Mouse (Mus musculus) heart, embryonic 10.5 days (tissue): Measurements from ENCODE around the gene Nrip1. TPM values are rescaled to one million over a fixed set of nuclear protein-coding genes. Genes with fewer than 3 reads are reported as not detected.

ENCODE experiments used
- DNase-seq: peaks from one replicate; pipeline ENCODE4 v3.0.0-alpha.2; 2017; ENCODE audit warnings: low spot score
- H3K27ac ChIP-seq: fragments of 300-500 bp; sonication (generic); 2 replicates; pipeline ENCODE4 v1.5.1; 2016; ENCODE audit warnings: mild to moderate bottlenecking
- H3K27me3 ChIP-seq: fragments of 300-500 bp; sonication (generic); 2 replicates; pipeline ENCODE4 v1.6.1; 2016; ENCODE audit warnings: mild to moderate bottlenecking; ENCODE audit not compliant: poor library complexity, insufficient read depth, severe bottlenecking
- H3K36me3 ChIP-seq: fragments of 300-500 bp; sonication (generic); 2 replicates; pipeline ENCODE4 v1.6.1; 2016; ENCODE audit warnings: mild to moderate bottlenecking, moderate library complexity
- H3K4me1 ChIP-seq: fragments of 300-500 bp; sonication (generic); 2 replicates; pipeline ENCODE4 v1.6.1; 2016; ENCODE audit warnings: mild to moderate bottlenecking
- H3K4me3 ChIP-seq: fragments of 300-500 bp; sonication (generic); 2 replicates; pipeline ENCODE4 v1.5.1; 2016; ENCODE audit warnings: mild to moderate bottlenecking, moderate library complexity
- H3K9me3 ChIP-seq: fragments of 300-500 bp; sonication (generic); 2 replicates; pipeline ENCODE4 v1.6.1; 2016; ENCODE audit warnings: mild to moderate bottlenecking, moderate library complexity
- WGBS: fragments of 180-500 bp; shearing (Covaris S2); methylation state at CpG from one replicate; pipeline ENCODE4 v1.1.7; 2016; 5-methylcytosine and 5-hydroxymethylcytosine counted together
- polyA plus RNA-seq: library from polyadenylated mRNA; unstranded; fragments of >200 nt; fragmentation: Nextera tagmentation; extraction: Ambion mirVana; gene quantifications from 2 replicates; pipeline ENCODE4 v1.2.1, GENCODE M21; 2016

Gene Nrip1
- polyA plus RNA-seq, 1 experiment from 2014 or later: 31.2 TPM

DNA sequence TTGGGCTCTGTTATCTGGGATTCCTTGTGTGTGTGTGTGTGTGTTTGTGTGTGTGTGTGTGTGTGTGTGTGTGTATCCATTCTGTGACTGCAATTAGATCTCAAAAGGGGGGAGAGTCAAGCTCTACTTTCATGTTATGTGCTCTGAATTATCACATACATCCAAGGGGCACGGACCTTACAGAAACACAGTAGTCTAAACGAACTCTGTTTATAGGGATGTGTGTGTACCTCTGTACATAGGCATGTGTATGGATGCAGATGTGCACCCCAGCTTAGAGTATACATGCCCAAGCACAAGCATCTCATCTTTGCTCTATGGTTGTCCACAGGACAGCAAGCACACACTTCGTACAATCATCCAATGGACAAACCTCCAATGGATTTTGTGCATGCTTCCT, 98.0 kb downstream of the Nrip1 start:
- H3K9me3 ChIP-seq: no peaks in the 10 kb centered on the region
- no peak overlapping the region for H3K27ac ChIP-seq
- no peaks in the 10 kb centered on the region for H3K27me3 ChIP-seq
- H3K36me3 ChIP-seq: no peaks in the 10 kb centered on the region
- H3K4me1 ChIP-seq: no peaks in the 10 kb centered on the region
- DNase-seq: no peak
- WGBS: 90% methylated on average over 3 of the region's 3 CpGs
- no peak overlapping the region for H3K4me3 ChIP-seq

- H3K4me1 ChIP-seq: no peaks in the 10 kb centered on the region
- no peaks in the 10 kb centered on the region for H3K27me3 ChIP-seq
- no peaks in the 10 kb centered on the region for H3K36me3 ChIP-seq
- H3K4me3 ChIP-seq: no peak overlapping the region
- no peak overlapping the region for H3K27ac ChIP-seq
- H3K9me3 ChIP-seq: no peaks in the 10 kb centered on the region
- DNase-seq: no peak
- WGBS: 81% methylated on average over 7 of the region's 7 CpGs
These were observed 98.5 kb downstream of the Nrip1 start for GRCm38 (mm10) chr16:76275166-76275565.

GRCm38 (mm10) chr16:76266635-76267268, 106.9 kb downstream of the Nrip1 start:
- H3K27ac ChIP-seq: no peak overlapping the region
- H3K27me3 ChIP-seq: no peaks in the 10 kb centered on the region
- H3K36me3 ChIP-seq: no peaks in the 10 kb centered on the region
- H3K4me1 ChIP-seq: no peaks in the 10 kb centered on the region
- WGBS: 81% methylated on average over 9 of the region's 9 CpGs
- DNase-seq: no peak
- H3K9me3 ChIP-seq: no peaks in the 10 kb centered on the region
- no peak overlapping the region for H3K4me3 ChIP-seq

- 63% methylated on average over 2 of the region's 2 CpGs for WGBS
- H3K27ac ChIP-seq: no peak overlapping the region
These were observed 107.8 kb downstream of the Nrip1 start for GRCm38 (mm10) chr16:76265874-76266273.

DNA sequence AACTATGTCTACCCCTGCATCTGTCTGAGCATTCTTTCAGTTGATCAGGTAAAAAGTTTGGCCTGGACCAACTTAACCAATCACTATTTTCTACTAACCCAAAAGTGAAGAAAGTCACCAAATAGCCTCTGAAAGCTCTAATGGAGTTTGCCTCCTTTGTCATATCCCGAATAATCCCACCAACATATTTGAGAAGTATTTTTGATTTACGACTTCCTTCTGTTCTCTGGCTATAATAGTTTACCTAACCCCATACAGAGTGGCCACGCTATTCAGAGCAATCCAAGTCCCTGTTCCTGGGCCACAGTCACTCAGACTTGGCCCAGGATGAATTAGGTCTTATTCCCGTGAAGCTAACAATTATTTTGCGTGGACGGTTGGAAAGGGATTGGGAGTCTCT, 108.3 kb downstream of the Nrip1 start:
- no peaks in the 10 kb centered on the region for H3K4me1 ChIP-seq
- H3K4me3 ChIP-seq: no peak overlapping the region
- no peak for DNase-seq
- no peaks in the 10 kb centered on the region for H3K9me3 ChIP-seq
- H3K36me3 ChIP-seq: no peaks in the 10 kb centered on the region
- H3K27me3 ChIP-seq: no peaks in the 10 kb centered on the region
- WGBS: 85% methylated on average over 6 of the region's 6 CpGs
- H3K27ac ChIP-seq: no peak overlapping the region

More at GRCm38 (mm10) chr16:76265874-76266273, 107.8 kb downstream of the Nrip1 start:
- DNase-seq: no peak
- Histone ChIP-seq H3K4me3 (no peak overlapping the region), H3K36me3 (no peaks in the 10 kb centered on the region), H3K4me1 (no peaks in the 10 kb centered on the region), H3K9me3 (no peaks in the 10 kb centered on the region), H3K27me3 (no peaks in the 10 kb centered on the region)

DNA sequence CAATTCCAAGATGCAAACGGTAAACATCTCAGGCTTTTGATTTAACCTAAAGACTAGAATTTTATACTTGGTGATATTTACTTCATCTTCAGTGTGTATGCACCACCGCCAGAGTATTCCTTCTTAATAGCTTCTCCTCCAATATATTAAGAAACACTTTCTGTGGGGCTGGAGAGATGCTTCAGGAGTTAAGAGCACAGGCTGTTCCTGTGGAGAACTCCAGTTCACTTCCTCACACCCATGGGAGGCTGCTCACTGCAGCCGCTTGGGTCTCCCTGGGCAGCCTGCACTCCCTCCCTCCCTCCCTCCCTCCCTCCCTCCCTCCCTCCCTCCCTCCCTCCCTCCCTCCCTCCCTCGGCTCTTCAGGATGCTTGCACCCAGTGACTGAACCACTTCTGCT, 110.2 kb downstream of the Nrip1 start:
- no peaks in the 10 kb centered on the region for H3K36me3 ChIP-seq
- H3K9me3 ChIP-seq: no peaks in the 10 kb centered on the region
- no peaks in the 10 kb centered on the region for H3K27me3 ChIP-seq
- WGBS: 60% methylated on average over 3 of the region's 4 CpGs
- H3K27ac ChIP-seq: no peak overlapping the region
- no peak overlapping the region for H3K4me3 ChIP-seq
- H3K4me1 ChIP-seq: no peaks in the 10 kb centered on the region
- DNase-seq: no peak

GRCm38 (mm10) chr16:76260296-76260695, 113.3 kb downstream of the Nrip1 start:
- H3K4me3 ChIP-seq: no peak overlapping the region
- H3K27me3 ChIP-seq: no peaks in the 10 kb centered on the region
- H3K36me3 ChIP-seq: no peaks in the 10 kb centered on the region
- 78% methylated on average over 6 of the region's 6 CpGs for WGBS
- no peaks in the 10 kb centered on the region for H3K4me1 ChIP-seq
- H3K9me3 ChIP-seq: no peaks in the 10 kb centered on the region
- no peak for DNase-seq
- no peak overlapping the region for H3K27ac ChIP-seq

DNA sequence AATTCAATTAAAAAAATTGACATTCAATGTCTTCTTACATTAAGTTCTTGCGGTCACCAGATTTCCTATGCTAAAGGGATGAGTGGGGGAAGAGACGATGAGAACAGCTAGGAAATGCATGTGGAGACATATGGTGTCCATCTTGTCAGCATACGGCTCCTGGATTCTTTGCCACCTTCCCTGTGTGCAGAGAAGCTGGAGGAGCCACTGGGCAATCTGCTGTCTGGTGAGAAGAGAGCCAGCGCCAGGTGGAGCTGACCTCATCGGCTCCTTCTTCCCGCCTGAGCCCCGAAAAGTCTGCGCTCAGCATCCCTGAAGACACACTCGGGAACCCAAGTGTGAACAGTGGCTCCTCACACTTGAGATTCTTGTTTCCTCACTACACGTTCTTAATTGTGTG, 121.8 kb downstream of the Nrip1 start:
- Histone ChIP-seq H3K9me3 (no peaks in the 10 kb centered on the region), H3K4me3 (no peak overlapping the region), H3K27ac (no peak overlapping the region), H3K4me1 (no peaks in the 10 kb centered on the region), H3K27me3 (no peaks in the 10 kb centered on the region), H3K36me3 (no peaks in the 10 kb centered on the region)
- WGBS: 83% methylated on average over 10 of the region's 10 CpGs
- no peak for DNase-seq

GRCm38 (mm10) chr16:76249345-76250091, 124.1 kb downstream of the Nrip1 start:
- no peak overlapping the region for H3K4me3 ChIP-seq
- H3K27me3 ChIP-seq: no peaks in the 10 kb centered on the region
- H3K27ac ChIP-seq: no peak overlapping the region
- H3K36me3 ChIP-seq: no peaks in the 10 kb centered on the region
- H3K9me3 ChIP-seq: no peaks in the 10 kb centered on the region
- DNase-seq: no peak
- WGBS: 83% methylated on average over 18 of the region's 18 CpGs
- no peaks in the 10 kb centered on the region for H3K4me1 ChIP-seq

GRCm38 (mm10) chr16:76242850-76243249, 130.8 kb downstream of the Nrip1 start:
- no peak for DNase-seq
- WGBS: 84% methylated on average over 2 of the region's 2 CpGs
- no peaks in the 10 kb centered on the region for H3K4me1 ChIP-seq
- no peaks in the 10 kb centered on the region for H3K36me3 ChIP-seq
- no peak overlapping the region for H3K4me3 ChIP-seq
- no peaks in the 10 kb centered on the region for H3K27me3 ChIP-seq
- H3K9me3 ChIP-seq: no peaks in the 10 kb centered on the region
- no peak overlapping the region for H3K27ac ChIP-seq

GRCm38 (mm10) chr16:76241266-76241665, 132.4 kb downstream of the Nrip1 start:
- Histone ChIP-seq H3K27ac (no peak overlapping the region), H3K4me3 (no peak overlapping the region), H3K27me3 (no peaks in the 10 kb centered on the region), H3K36me3 (no peaks in the 10 kb centered on the region), H3K4me1 (no peaks in the 10 kb centered on the region), H3K9me3 (no peaks in the 10 kb centered on the region)
- no peak for DNase-seq
- 82% methylated on average over 4 of the region's 4 CpGs for WGBS

- H3K36me3 ChIP-seq: no peaks in the 10 kb centered on the region
- H3K27ac ChIP-seq: no peak overlapping the region
- H3K9me3 ChIP-seq: no peaks in the 10 kb centered on the region
- H3K4me1 ChIP-seq: no peaks in the 10 kb centered on the region
- 81% methylated on average over 8 of the region's 8 CpGs for WGBS
- no peaks in the 10 kb centered on the region for H3K27me3 ChIP-seq
- no peak overlapping the region for H3K4me3 ChIP-seq
- DNase-seq: no peak
These were observed 134.3 kb downstream of the Nrip1 start for GRCm38 (mm10) chr16:76239353-76239752.

DNA sequence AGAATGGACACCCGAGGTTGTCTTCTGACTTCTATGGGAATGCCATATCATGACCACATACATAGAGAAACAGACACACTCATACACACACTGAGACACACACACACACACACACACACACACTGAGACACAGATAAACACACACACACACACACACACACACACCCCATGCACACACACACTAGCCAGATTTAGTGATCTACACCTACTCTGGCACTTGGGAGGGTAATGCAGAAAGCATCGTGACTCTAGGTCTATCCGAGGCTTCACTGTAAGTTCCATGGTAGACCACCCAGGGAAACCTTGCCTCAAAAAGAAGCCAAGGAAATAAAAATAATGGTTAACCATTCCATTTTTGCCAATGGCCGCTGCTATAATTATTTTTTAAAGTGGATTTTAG, 134.8 kb downstream of the Nrip1 start:
- Histone ChIP-seq H3K36me3 (no peaks in the 10 kb centered on the region), H3K27me3 (no peaks in the 10 kb centered on the region), H3K27ac (no peak overlapping the region), H3K9me3 (no peaks in the 10 kb centered on the region), H3K4me1 (no peaks in the 10 kb centered on the region), H3K4me3 (no peak overlapping the region)
- 91% methylated on average over 4 of the region's 4 CpGs for WGBS
- DNase-seq: no peak
